10 mouse cellular contexts compared by ENCODE assay signal in the genomic region with DNA sequence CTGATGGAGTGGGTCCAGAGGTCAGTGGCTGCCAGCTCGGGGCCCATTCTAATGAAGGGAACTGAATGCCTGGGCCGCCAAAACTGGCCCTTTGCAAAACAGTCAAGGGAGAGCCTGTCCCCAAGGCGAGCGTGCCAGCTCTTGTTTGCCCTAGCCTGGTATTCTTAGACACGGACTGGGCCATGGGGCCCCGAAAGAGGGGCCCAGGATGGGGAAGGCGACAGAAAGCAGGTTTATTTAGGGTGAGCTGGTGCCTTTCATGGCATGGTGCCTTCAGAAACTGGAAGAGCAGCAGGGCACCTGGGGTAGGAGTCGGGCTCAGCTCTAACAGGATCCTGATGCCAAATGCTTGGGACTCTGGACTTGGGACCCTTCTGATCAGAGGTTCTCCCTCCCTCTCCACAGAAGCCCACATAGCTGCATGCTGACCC. TPM values are rescaled to one million over a fixed set of nuclear protein-coding genes. Genes with fewer than 3 reads are reported as not detected.
DNase-seq lines count a peak whose midpoint lies in the region; ATAC-seq and TF ChIP-seq lines count a peak whose summit lies in the region.
"Had no signal": no experiment of that assay in that cellular context is flagged by ENCODE, and none has a peak within 500 bp of the region (broad histone marks: within the 10 kb centered on the region; RNA-seq: fewer than 3 reads in every experiment).

No protein-coding gene starts in this region.

- H3K9ac ChIP-seq in heart, embryonic 14.5 days (ENCODE audit: low read length) = 0 out of 2 replicates have a peak overlapping the region, but pooled peaks have one; percentile 17
- H3K9ac ChIP-seq in kidney, postnatal 0 days (ENCODE audit: low read depth, low read length) = no peak overlapping the region
- H3K9ac ChIP-seq in midbrain, embryonic 13.5 days (replicated peaks) = no peak overlapping the region
- H3K9ac ChIP-seq in liver, embryonic 11.5 days (ENCODE audit: low read depth, low read length) = no peak overlapping the region
- H3K9ac ChIP-seq: limb, embryonic 12.5 days had no signal

- no peak for DNase-seq in heart, embryonic 10.5 days (ENCODE audit: low spot score)
- peak; percentile 29 for DNase-seq in forebrain, embryonic 10.5 days (ENCODE audit: extremely low spot score, low spot score)
- no peak for DNase-seq in kidney, postnatal 0 days (ENCODE audit: low spot score)
- no peak for DNase-seq in retina, embryonic 14.5 days (ENCODE audit: low spot score)
- DNase-seq in embryo, embryonic 10 days (ENCODE audit: low spot score) = no peak
- DNase-seq in liver, embryonic 11.5 days (ENCODE audit: low spot score) = no peak

- no peaks in the 10 kb centered on the region for H3K9me3 ChIP-seq in heart, embryonic 14.5 days (ENCODE audit: control insufficient read depth, low read length)
- no peaks in the 10 kb centered on the region for H3K9me3 ChIP-seq in heart, embryonic 10.5 days
- no peaks in the 10 kb centered on the region for H3K9me3 ChIP-seq in forebrain, embryonic 10.5 days
- H3K9me3 ChIP-seq in kidney, postnatal 0 days (replicated peaks; ENCODE audit: low read length) = no peaks in the 10 kb centered on the region
- no peaks in the 10 kb centered on the region for H3K9me3 ChIP-seq in midbrain, embryonic 13.5 days
- H3K9me3 ChIP-seq in liver, embryonic 11.5 days (ENCODE audit: control insufficient read depth, low read length) = no peaks in the 10 kb centered on the region
- H3K9me3 ChIP-seq: G1E; limb, embryonic 12.5 days had no signal

- H3K4me1 ChIP-seq in heart, embryonic 14.5 days (ENCODE audit: control insufficient read depth in 2 of 2, insufficient read depth in 2 of 2, low read length in 2 of 2) = peaks cover 20% of the 10 kb centered on the region in 2 experiments
- H3K4me1 ChIP-seq in heart, embryonic 10.5 days = peaks cover 43% of the 10 kb centered on the region
- H3K4me1 ChIP-seq in forebrain, embryonic 10.5 days = peaks cover 89% of the 10 kb centered on the region
- peaks cover 37% of the 10 kb centered on the region for H3K4me1 ChIP-seq in kidney, postnatal 0 days (replicated peaks; ENCODE audit: insufficient read depth, low read length)
- H3K4me1 ChIP-seq in midbrain, embryonic 13.5 days (replicated peaks) = peaks cover 73% of the 10 kb centered on the region
- H3K4me1 ChIP-seq in liver, embryonic 11.5 days (replicated peaks; ENCODE audit: control insufficient read depth, insufficient read depth, low read length) = peaks cover 5% of the 10 kb centered on the region

- 63% methylated on average over 8 of the region's 8 CpGs for WGBS in heart, embryonic 14.5 days
- WGBS in heart, embryonic 10.5 days = 60% methylated on average over 8 of the region's 8 CpGs
- WGBS in forebrain, embryonic 10.5 days = 44% methylated on average over 8 of the region's 8 CpGs
- WGBS in kidney, postnatal 0 days = 51% methylated on average over 8 of the region's 8 CpGs
- WGBS in midbrain, embryonic 13.5 days = 29% methylated on average over 8 of the region's 8 CpGs
- whole genome bisulfite sequencing in liver, embryonic 11.5 days = 69% methylated on average over 8 of the region's 8 CpGs

- H3K36me3 ChIP-seq in heart, embryonic 14.5 days (ENCODE audit: control insufficient read depth, insufficient read depth, low read length) = no peaks in the 10 kb centered on the region
- no peaks in the 10 kb centered on the region for H3K36me3 ChIP-seq in heart, embryonic 10.5 days
- 0 out of 2 replicates have a peak, but pooled peaks cover 2% of the 10 kb centered on the region for H3K36me3 ChIP-seq in forebrain, embryonic 10.5 days (replicated peaks)
- H3K36me3 ChIP-seq in kidney, postnatal 0 days (ENCODE audit: insufficient read depth, low read length) = no peaks in the 10 kb centered on the region
- H3K36me3 ChIP-seq in midbrain, embryonic 13.5 days = no peaks in the 10 kb centered on the region
- H3K36me3 ChIP-seq in liver, embryonic 11.5 days (ENCODE audit: control insufficient read depth, insufficient read depth, low read length) = no peaks in the 10 kb centered on the region
- H3K36me3 ChIP-seq: G1E; limb, embryonic 12.5 days had no signal

- no peak overlapping the region for H3K4me3 ChIP-seq in heart, embryonic 14.5 days (ENCODE audit: control insufficient read depth in 1 of 2, insufficient read depth in 1 of 2, low read depth in 1 of 2, low read length in 2 of 2)
- H3K4me3 ChIP-seq in heart, embryonic 10.5 days = no peak overlapping the region
- H3K4me3 ChIP-seq in forebrain, embryonic 10.5 days = peak overlapping the region; percentile 22; the same call in 1 of the 2 replicates
- H3K4me3 ChIP-seq in kidney, postnatal 0 days (replicated peaks; ENCODE audit: low read depth, low read length) = no peak overlapping the region
- no peak overlapping the region for H3K4me3 ChIP-seq in midbrain, embryonic 13.5 days (replicated peaks)
- H3K4me3 ChIP-seq in liver, embryonic 11.5 days (ENCODE audit: low read depth, low read length) = no peak overlapping the region
- H3K4me3 ChIP-seq: limb, embryonic 12.5 days had no signal

- H3K27ac ChIP-seq in heart, embryonic 14.5 days (replicated peaks in 1 of 2; ENCODE audit: control insufficient read depth in 1 of 2, insufficient read depth in 1 of 2, low read depth in 2 of 2, low read length in 2 of 2) = no peak overlapping the region
- H3K27ac ChIP-seq in heart, embryonic 10.5 days = no peak overlapping the region
- peak overlapping the region; percentile 91 for H3K27ac ChIP-seq in forebrain, embryonic 10.5 days
- peak overlapping the region; percentile 82 for H3K27ac ChIP-seq in kidney, postnatal 0 days
- H3K27ac ChIP-seq in midbrain, embryonic 13.5 days = peak overlapping the region; percentile 69; the same call in 1 of the 2 replicates
- H3K27ac ChIP-seq in liver, embryonic 11.5 days (ENCODE audit: low read depth, low read length) = no peak overlapping the region
- H3K27ac ChIP-seq: limb, embryonic 12.5 days had no signal

- ATAC-seq in heart, embryonic 14.5 days (ENCODE audit: insufficient number of reproducible peaks, insufficient read depth, low FRiP score, low read depth) = no peak
- no peak for ATAC-seq in kidney, postnatal 0 days (replicated peaks; ENCODE audit: low FRiP score, low read depth)
- ATAC-seq in midbrain, embryonic 13.5 days = no peak
- no peak for ATAC-seq in liver, embryonic 11.5 days (replicated peaks; ENCODE audit: low FRiP score)

- no peak for TF ChIP-seq CTCF in kidney, postnatal 0 days (IDR thresholded peaks at IDR 0.05; ENCODE audit: low read depth)

- H3K4me2 ChIP-seq in heart, embryonic 14.5 days (ENCODE audit: low read length) = no peak overlapping the region
- no peak overlapping the region for H3K4me2 ChIP-seq in kidney, postnatal 0 days (ENCODE audit: low read length)
- no peak overlapping the region for H3K4me2 ChIP-seq in midbrain, embryonic 13.5 days (replicated peaks)
- no peak overlapping the region for H3K4me2 ChIP-seq in liver, embryonic 11.5 days
- H3K4me2 ChIP-seq: limb, embryonic 12.5 days had no signal

- H3K27me3 ChIP-seq in heart, embryonic 14.5 days (ENCODE audit: control insufficient read depth, insufficient read depth, low read length) = 0 out of 2 replicates have a peak, but pooled peaks cover 7% of the 10 kb centered on the region
- peaks cover 68% of the 10 kb centered on the region for H3K27me3 ChIP-seq in heart, embryonic 10.5 days (ENCODE audit: insufficient read depth, poor library complexity, severe bottlenecking)
- peaks cover 12% of the 10 kb centered on the region; the same call in 1 of the 2 replicates for H3K27me3 ChIP-seq in forebrain, embryonic 10.5 days (ENCODE audit: poor library complexity, severe bottlenecking)
- H3K27me3 ChIP-seq in kidney, postnatal 0 days (ENCODE audit: insufficient read depth, low read length) = no peaks in the 10 kb centered on the region
- 0 out of 2 replicates have a peak, but pooled peaks cover 5% of the 10 kb centered on the region for H3K27me3 ChIP-seq in midbrain, embryonic 13.5 days
- peaks cover 11% of the 10 kb centered on the region for H3K27me3 ChIP-seq in liver, embryonic 11.5 days (replicated peaks; ENCODE audit: control insufficient read depth, insufficient read depth, low read length)
- H3K27me3 ChIP-seq: limb, embryonic 12.5 days had no signal

RNA-seq across cellular contexts. Expression of gene Rab11fip4, which starts 56.1 kb away (rescaled TPM):
- 0.07 and 0.14 TPM in 2 replicates for polyA plus RNA-seq in heart, embryonic 14.5 days (2014; fragmentation: Nextera tagmentation; extraction: Ambion mirVana)
- 1.2 and 3.5 TPM in 2 replicates for polyA plus RNA-seq in heart, embryonic 10.5 days (2016; fragmentation: Nextera tagmentation; extraction: Ambion mirVana)
- polyA plus RNA-seq in forebrain, embryonic 10.5 days (2016; fragmentation: Nextera tagmentation; extraction: Ambion mirVana) = 20.1 and 23.3 TPM in 2 replicates
- 9.1 TPM in 2 replicates for polyA plus RNA-seq in kidney, postnatal 0 days (2015; fragmentation: Nextera tagmentation; extraction: Ambion mirVana)
- polyA plus RNA-seq in midbrain, embryonic 13.5 days (2015; fragmentation: Nextera tagmentation; extraction: Ambion mirVana) = 21.8 and 22.2 TPM in 2 replicates
- 2.2 and 2.9 TPM in 2 replicates for polyA plus RNA-seq in liver, embryonic 11.5 days (2014; fragmentation: Nextera tagmentation; extraction: Ambion mirVana)
- polyA plus RNA-seq: G1E had no signal

Comparison
In these comparisons a context has a peak if more than half of its experiments do, and no peak if none do; other contexts are left out.
1. H3K27ac ChIP-seq: peak in forebrain, embryonic 10.5 days (single experiment), kidney, postnatal 0 days (single experiment) and midbrain, embryonic 13.5 days (single experiment); none in heart, embryonic 14.5 days (0 of 2), heart, embryonic 10.5 days (single experiment) and liver, embryonic 11.5 days (single experiment).